Mouse (Mus musculus): ENCODE results near the gene Ppm1h. TPM values are rescaled to one million over a fixed set of nuclear protein-coding genes. Genes with fewer than 3 reads are reported as not detected.

Ppm1h gene
- total and polyA plus RNA-seq, 3 experiments = 6.9 to 14.9 TPM; not detected in 1

DNA sequence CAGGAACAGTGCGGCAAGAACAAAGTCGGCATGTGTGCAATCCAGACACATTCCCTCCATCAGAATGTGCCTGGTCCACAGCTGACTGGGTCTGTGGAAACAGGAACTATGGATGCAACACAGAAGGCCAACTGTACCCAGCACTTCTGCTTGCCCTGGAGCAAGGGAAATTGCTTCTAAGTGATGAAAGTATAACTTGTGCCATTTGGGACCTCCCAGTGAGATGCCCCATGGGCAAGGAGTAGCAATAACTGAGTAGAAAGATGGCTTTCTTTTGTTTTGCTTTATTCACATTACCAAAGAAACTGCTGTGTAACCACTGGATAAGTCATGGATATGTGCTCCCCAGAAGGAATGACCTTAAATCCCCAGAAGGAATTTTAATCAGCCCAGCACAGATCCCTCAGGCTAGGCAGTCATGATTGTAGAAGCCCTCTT, 169.5 kb downstream of the Ppm1h start:
- no peak overlapping the region for H3K9ac ChIP-seq (ENCODE audit: control insufficient read depth, low read depth, low read length, poor library complexity, severe bottlenecking)

DNA sequence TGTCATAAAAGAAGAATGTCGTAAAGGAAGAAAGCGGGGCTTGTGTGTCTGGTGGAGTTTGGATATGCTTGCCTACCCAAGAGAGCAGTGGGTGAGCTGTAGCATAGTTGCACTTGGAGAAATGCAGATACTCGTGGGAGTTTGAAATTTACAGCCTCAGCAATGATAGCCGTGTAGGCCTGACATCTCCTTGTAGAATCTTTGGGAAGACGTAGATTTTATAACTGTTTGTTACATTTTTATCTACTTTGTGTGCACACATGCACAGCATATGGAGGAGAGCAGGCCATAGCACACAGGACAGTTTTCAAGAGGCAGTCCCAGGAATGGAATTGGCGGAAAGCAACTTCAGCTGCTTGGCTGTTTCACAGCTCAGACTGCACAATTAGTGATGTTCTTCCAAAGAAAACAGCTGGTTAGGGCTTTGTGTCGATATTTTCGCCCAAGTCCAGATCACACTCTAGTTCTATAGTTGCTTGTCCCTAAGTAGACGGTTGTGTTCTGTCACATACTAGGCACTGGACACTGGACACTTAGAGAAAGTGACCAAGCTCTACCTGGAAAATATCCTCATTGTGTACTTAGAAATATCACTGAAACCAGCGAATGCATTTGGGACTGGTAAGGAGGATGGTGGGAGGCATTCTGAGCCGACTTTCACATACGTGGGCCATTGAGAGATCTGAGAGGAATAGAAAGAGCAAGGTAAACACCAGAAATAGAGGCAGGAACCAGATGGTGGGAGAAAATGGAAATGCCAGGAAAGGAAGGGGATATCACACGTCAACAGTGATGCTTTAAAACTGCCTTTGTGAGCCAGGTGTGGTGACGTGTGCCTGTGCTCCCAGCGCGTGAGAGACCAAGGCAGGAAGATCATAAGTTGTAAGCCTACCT, 173.0 kb downstream of the Ppm1h start:
- DNase-seq (ENCODE audit: low read depth, low spot score) = no peak
- Histone ChIP-seq H3K27me3 (ENCODE audit: control insufficient read depth in 1 of 2, insufficient read depth in 2 of 2, low read length in 2 of 2) (no peaks in the 10 kb centered on the region), H3K9me3 (replicated peaks; ENCODE audit: insufficient read depth, low read length) (no peaks in the 10 kb centered on the region), H3K79me2 (ENCODE audit: control insufficient read depth, insufficient read depth, low read length, poor library complexity) (no peaks in the 10 kb centered on the region), H3K27ac (ENCODE audit: control insufficient read depth, low read depth, low read length) (no peak overlapping the region), H3K4me3 (ENCODE audit: control insufficient read depth in 1 of 2, insufficient read depth in 1 of 2, low read depth in 2 of 2, low read length in 2 of 2) (no peak overlapping the region), H3K36me3 (ENCODE audit: control insufficient read depth in 1 of 2, insufficient read depth in 2 of 2, low read length in 2 of 2) (no peaks in the 10 kb centered on the region), H3K9ac (ENCODE audit: control insufficient read depth, low read depth, low read length, poor library complexity, severe bottlenecking) (no peak overlapping the region), H3K4me1 (ENCODE audit: control insufficient read depth in 1 of 2, insufficient read depth in 2 of 2, low read length in 2 of 2) (no peaks in the 10 kb centered on the region)
- TF ChIP-seq ZMIZ1 (IDR thresholded peaks at IDR 0.05; ENCODE audit: low read depth, low read length) = no peak

More for the DNA sequence above, 169.5 kb downstream of the Ppm1h start:
- Histone ChIP-seq H3K27me3 (ENCODE audit: control insufficient read depth in 1 of 2, insufficient read depth in 2 of 2, low read length in 2 of 2) (no peaks in the 10 kb centered on the region), H3K9me3 (replicated peaks; ENCODE audit: insufficient read depth, low read length) (no peaks in the 10 kb centered on the region), H3K4me1 (ENCODE audit: control insufficient read depth in 1 of 2, insufficient read depth in 2 of 2, low read length in 2 of 2) (no peaks in the 10 kb centered on the region), H3K36me3 (ENCODE audit: control insufficient read depth in 1 of 2, insufficient read depth in 2 of 2, low read length in 2 of 2) (no peaks in the 10 kb centered on the region), H3K79me2 (ENCODE audit: control insufficient read depth, insufficient read depth, low read length, poor library complexity) (no peaks in the 10 kb centered on the region), H3K4me3 (ENCODE audit: control insufficient read depth in 1 of 2, insufficient read depth in 1 of 2, low read depth in 2 of 2, low read length in 2 of 2) (no peak overlapping the region), H3K27ac (ENCODE audit: control insufficient read depth, low read depth, low read length) (no peak overlapping the region)
- no peak for TF ChIP-seq ZC3H11A (IDR thresholded peaks at IDR 0.05; ENCODE audit: low read depth, low read length)
- TF ChIP-seq ZNF384 (IDR thresholded peaks at IDR 0.05; ENCODE audit: low read depth, low read length) = no peak
- TF ChIP-seq USF1 (IDR thresholded peaks at IDR 0.05; ENCODE audit: low read depth, low read length) = no peak
- TF ChIP-seq TCF12 (IDR thresholded peaks at IDR 0.05; ENCODE audit: low read depth, low read length) = no peak
- TF ChIP-seq EP300 (IDR thresholded peaks at IDR 0.05; ENCODE audit: low read depth in 1 of 2, low read length in 2 of 2) = no peak
- TF ChIP-seq MXI1 (IDR thresholded peaks at IDR 0.05; ENCODE audit: low read depth, low read length) = no peak
- no peak for TF ChIP-seq TAL1 (IDR thresholded peaks at IDR 0.05; ENCODE audit: low read length)
- TF ChIP-seq GABPA (IDR thresholded peaks at IDR 0.05; ENCODE audit: low read depth, low read length) = no peak
- TF ChIP-seq MYC (IDR thresholded peaks at IDR 0.05; ENCODE audit: low read depth, low read length) = no peak
- TF ChIP-seq UBTF (IDR thresholded peaks at IDR 0.05; ENCODE audit: borderline replicate concordance, insufficient read depth, low read depth, low read length) = no peak
- no peak for TF ChIP-seq ZKSCAN1 (IDR thresholded peaks at IDR 0.05; ENCODE audit: low read depth, low read length)
- no peak for TF ChIP-seq CTCF (IDR thresholded peaks at IDR 0.05 in 2 of 3, conservative IDR thresholded peaks at IDR 0.05 in 1 of 3; ENCODE audit: control insufficient read depth in 1 of 3, insufficient read depth in 1 of 3, low read depth in 2 of 3, low read length in 3 of 3, poor library complexity in 1 of 3, severe bottlenecking in 1 of 3)
- no peak for TF ChIP-seq RAD21 (IDR thresholded peaks at IDR 0.05; ENCODE audit: low read depth, low read length)
- TF ChIP-seq SMC3 (IDR thresholded peaks at IDR 0.05; ENCODE audit: low read depth, low read length) = no peak
- TF ChIP-seq MAX (IDR thresholded peaks at IDR 0.05; ENCODE audit: low read length) = no peak
- TF ChIP-seq CHD2 (IDR thresholded peaks at IDR 0.05; ENCODE audit: low read length) = no peak
- DNase-seq (ENCODE audit: low read depth, low spot score) = no peak
